Mouse (Mus musculus) neural tube, embryonic 12.5 days (tissue): ENCODE measurements at regions not wholly inside any gene's neighbourhood (a gene's known extent, or its start where the extent isn't known, plus 50 kb on each side); places are given as distances from the start of the nearest gene placed in this dataset.
A peak's percentile ranks its signal among the peaks of the same experiment; 100 is the strongest.

Source experiments
- ATAC-seq: fragments of 200-750 bp; cut with Nextera tagmentation; 2 replicates; pipeline ENCODE4 v1.8.0; 2017; ENCODE audit warnings: low read depth, mild to moderate bottlenecking, moderate TSS enrichment, moderate library complexity; ENCODE audit not compliant: low FRiP score
- H3K27ac ChIP-seq: fragments of 300-500 bp; sonication (generic); 2 replicates; pipeline ENCODE4 v1.5.1; 2016
- H3K27me3 ChIP-seq: fragments of 300-500 bp; sonication (generic); replicated peaks from 2 replicates; pipeline ENCODE4 v1.6.1; 2016; ENCODE audit warnings: mild to moderate bottlenecking
- H3K36me3 ChIP-seq: fragments of 300-500 bp; sonication (generic); 2 replicates; pipeline ENCODE4 v1.6.1; 2016; ENCODE audit warnings: mild to moderate bottlenecking
- H3K4me1 ChIP-seq: fragments of 300-500 bp; sonication (generic); 2 replicates; pipeline ENCODE4 v1.6.1; 2016
- H3K4me2 ChIP-seq: fragments of 300-500 bp; sonication (generic); replicated peaks from 2 replicates; pipeline ENCODE4 v1.6.1; 2016; ENCODE audit warnings: mild to moderate bottlenecking
- H3K4me3 ChIP-seq: fragments of 300-500 bp; sonication (generic); 2 replicates; pipeline ENCODE4 v1.5.1; 2016
- H3K9ac ChIP-seq: fragments of 300-500 bp; sonication (generic); 2 replicates; pipeline ENCODE4 v1.6.1; 2016; ENCODE audit warnings: mild to moderate bottlenecking
- H3K9me3 ChIP-seq: fragments of 300-500 bp; sonication (generic); 2 replicates; pipeline ENCODE4 v1.6.1; 2016; ENCODE audit warnings: mild to moderate bottlenecking
- WGBS: fragments of 180-500 bp; shearing (Covaris S2); methylation state at CpG from one replicate; pipeline ENCODE4 v1.1.7; 2016; 5-methylcytosine and 5-hydroxymethylcytosine counted together

DNA sequence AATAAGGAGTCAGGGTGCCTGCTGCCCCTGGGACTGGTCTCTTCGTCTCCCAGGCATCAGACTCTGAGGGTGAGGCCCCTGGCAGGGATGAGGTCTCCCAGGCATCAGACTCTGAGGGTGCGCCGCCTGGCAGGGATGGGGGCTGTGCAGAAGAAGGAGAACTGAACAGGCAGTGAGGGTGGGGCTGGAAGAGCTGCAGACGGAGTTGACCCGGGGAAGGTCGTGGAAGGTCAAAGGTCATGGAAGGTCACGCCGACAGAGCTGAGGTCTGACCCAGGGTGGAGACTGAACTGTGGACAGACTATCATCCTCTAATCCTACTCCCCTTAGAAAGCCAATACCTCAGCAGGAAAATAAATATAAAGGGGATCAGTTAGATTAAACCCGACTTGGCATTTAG is 50.6 kb upstream of the Grik3 start:
- Histone ChIP-seq H3K4me1 (peaks cover 17% of the 10 kb centered on the region; the same call in 1 of the 2 replicates), H3K36me3 (no peaks in the 10 kb centered on the region), H3K27me3 (no peaks in the 10 kb centered on the region), H3K27ac (no peak overlapping the region), H3K4me3 (no peak overlapping the region), H3K9ac (no peak overlapping the region), H3K9me3 (no peaks in the 10 kb centered on the region), H3K4me2 (no peak overlapping the region)
- no peak for ATAC-seq
- 30% methylated on average over 9 of the region's 9 CpGs for WGBS

DNA sequence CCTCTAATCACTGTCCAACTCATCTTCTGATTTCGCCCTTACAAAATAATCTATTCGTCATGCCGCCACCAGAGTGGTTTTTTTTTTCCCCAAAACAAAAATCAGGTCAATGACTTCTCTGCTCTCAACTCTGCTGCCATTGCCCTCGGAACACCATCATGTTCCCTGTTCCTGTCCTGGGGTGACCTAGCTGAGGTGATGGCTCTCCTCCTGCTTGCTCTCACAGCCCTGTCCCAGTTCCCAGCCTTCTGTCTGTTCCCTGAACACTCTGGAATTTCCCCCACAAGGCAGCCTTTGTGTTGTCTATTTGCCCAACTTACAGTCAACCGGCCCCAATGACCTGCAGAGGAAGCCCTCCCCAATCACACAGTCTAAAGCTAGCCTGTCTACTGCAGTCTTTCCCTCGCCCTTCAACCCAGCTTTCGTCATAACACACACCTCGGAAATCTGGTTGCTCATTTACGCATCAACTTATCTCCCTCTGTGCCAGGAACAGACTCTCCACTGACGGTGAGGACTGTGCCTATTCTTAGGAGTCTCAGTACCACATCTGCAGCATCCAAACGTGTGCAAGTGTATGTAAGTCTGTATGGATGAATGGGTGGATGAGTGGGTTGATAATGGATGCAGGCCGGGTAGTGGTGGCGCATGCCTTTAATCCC is 53.2 kb upstream of the Grik3 start:
- H3K36me3 ChIP-seq, result no peaks in the 10 kb centered on the region
- H3K4me2 ChIP-seq, result no peak overlapping the region
- peaks cover 17% of the 10 kb centered on the region; the same call in 1 of the 2 replicates for H3K4me1 ChIP-seq
- H3K27ac ChIP-seq, result no peak overlapping the region
- H3K9me3 ChIP-seq, result no peaks in the 10 kb centered on the region
- H3K9ac ChIP-seq, result no peak overlapping the region
- 80% methylated on average over 13 of the region's 13 CpGs for WGBS
- H3K27me3 ChIP-seq, result no peaks in the 10 kb centered on the region
- no peak for ATAC-seq
- H3K4me3 ChIP-seq, result no peak overlapping the region

DNA sequence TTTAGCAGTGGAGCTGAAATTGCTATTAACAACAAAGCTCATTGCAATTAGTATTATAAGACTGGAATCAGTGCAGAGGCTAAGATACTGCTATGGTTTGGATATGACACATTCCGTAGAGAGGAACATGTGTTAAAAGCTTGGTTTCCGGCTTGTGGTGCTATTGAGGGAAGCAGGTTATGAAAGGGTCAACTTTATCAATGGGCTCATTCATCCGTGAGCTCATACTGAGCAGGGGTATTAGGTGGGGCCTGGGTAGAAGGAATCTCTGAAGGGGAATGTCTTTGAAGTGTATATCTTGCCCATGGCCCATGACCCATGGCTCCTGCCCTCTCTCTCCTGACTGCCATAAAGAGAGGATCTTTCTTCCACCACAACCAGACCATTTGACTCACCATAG is 57.0 kb upstream of the Grik3 start:
- WGBS, result 32% methylated on average over 3 of the region's 3 CpGs
- no peaks in the 10 kb centered on the region for H3K9me3 ChIP-seq
- no peak overlapping the region for H3K9ac ChIP-seq
- no peaks in the 10 kb centered on the region for H3K27me3 ChIP-seq
- no peak overlapping the region for H3K27ac ChIP-seq
- H3K4me2 ChIP-seq, result no peak overlapping the region
- H3K4me1 ChIP-seq, result no peaks in the 10 kb centered on the region
- no peak overlapping the region for H3K4me3 ChIP-seq
- no peaks in the 10 kb centered on the region for H3K36me3 ChIP-seq
- ATAC-seq, result no peak

DNA sequence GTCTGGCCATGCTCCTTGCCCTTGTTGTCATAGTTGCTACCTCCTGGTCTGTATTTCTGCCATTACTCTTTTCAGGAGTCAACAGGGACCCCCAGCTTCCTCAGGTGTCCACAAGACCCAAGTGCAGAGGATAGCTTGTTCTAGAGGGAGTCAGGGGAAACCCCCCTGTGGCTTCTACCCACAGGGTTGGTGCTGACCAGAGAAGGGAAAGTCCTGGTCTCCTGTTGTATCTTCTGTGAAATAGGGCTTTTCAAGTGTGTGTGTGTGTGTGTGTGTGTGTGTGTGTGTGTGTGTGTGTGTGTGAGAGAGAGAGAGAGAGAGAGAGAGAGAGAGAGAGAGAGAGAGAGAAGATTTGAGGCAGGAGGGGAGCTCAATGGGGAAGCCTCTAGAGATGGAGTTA is 58.9 kb upstream of the Grik3 start:
- Histone ChIP-seq H3K27me3 (no peaks in the 10 kb centered on the region), H3K9ac (no peak overlapping the region), H3K9me3 (no peaks in the 10 kb centered on the region), H3K4me2 (no peak overlapping the region), H3K4me1 (0 out of 2 replicates have a peak, but pooled peaks cover 2% of the 10 kb centered on the region), H3K27ac (no peak overlapping the region), H3K36me3 (no peaks in the 10 kb centered on the region), H3K4me3 (no peak overlapping the region)
- ATAC-seq, result no peak

DNA sequence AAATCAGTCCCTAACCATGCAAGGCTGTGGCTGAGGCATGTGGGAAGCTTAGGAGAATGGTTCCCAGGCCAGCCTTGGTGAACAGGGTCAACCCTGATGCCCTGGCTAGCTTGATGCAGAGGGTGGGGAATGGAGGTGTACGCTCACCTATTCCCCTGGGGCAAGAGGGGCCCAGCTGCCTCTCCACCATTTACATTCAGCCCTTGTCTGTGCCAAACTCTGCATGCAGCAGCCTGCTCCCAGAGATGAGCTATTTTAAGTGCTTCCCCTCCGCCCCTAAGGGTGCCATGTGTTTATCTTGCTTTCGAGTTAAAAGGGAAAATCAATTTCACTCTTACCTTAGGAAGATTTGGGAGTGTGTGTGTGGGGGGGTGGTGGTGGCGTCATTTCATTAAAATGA is 59.7 kb upstream of the Grik3 start:
- no peak overlapping the region for H3K9ac ChIP-seq
- H3K4me2 ChIP-seq, result no peak overlapping the region
- H3K4me1 ChIP-seq, result peaks cover 8% of the 10 kb centered on the region; the same call in 1 of the 2 replicates
- H3K27me3 ChIP-seq, result no peaks in the 10 kb centered on the region
- no peak for ATAC-seq
- H3K9me3 ChIP-seq, result no peaks in the 10 kb centered on the region
- H3K4me3 ChIP-seq, result no peak overlapping the region
- WGBS, result 66% methylated on average over 4 of the region's 4 CpGs
- H3K36me3 ChIP-seq, result no peaks in the 10 kb centered on the region
- no peak overlapping the region for H3K27ac ChIP-seq

DNA sequence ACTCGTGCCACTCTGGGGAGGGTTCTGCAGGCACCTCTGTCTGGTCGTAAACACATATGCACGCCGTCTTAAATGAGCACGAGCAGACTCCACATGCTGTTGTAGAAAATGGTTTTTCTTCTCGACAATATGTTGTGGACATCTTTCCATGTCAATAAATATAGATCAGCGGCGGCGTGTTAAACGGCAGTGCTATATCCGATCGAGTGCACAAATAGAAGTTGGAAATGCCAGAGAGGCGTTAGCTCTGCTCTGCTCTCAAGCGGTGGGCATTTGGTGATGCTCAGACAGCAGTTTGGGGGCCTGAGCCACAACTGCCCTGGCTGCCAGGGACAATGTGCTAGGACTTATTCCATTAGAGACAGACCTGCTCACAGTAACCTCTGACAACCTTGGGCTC is 61.8 kb upstream of the Grik3 start:
- Histone ChIP-seq H3K4me2 (no peak overlapping the region), H3K9me3 (no peaks in the 10 kb centered on the region), H3K4me1 (peaks cover 14% of the 10 kb centered on the region; the same call in 1 of the 2 replicates), H3K27me3 (no peaks in the 10 kb centered on the region), H3K36me3 (no peaks in the 10 kb centered on the region), H3K4me3 (no peak overlapping the region), H3K27ac (no peak overlapping the region), H3K9ac (no peak overlapping the region)
- no peak for ATAC-seq
- WGBS, result 79% methylated on average over 14 of the region's 14 CpGs

DNA sequence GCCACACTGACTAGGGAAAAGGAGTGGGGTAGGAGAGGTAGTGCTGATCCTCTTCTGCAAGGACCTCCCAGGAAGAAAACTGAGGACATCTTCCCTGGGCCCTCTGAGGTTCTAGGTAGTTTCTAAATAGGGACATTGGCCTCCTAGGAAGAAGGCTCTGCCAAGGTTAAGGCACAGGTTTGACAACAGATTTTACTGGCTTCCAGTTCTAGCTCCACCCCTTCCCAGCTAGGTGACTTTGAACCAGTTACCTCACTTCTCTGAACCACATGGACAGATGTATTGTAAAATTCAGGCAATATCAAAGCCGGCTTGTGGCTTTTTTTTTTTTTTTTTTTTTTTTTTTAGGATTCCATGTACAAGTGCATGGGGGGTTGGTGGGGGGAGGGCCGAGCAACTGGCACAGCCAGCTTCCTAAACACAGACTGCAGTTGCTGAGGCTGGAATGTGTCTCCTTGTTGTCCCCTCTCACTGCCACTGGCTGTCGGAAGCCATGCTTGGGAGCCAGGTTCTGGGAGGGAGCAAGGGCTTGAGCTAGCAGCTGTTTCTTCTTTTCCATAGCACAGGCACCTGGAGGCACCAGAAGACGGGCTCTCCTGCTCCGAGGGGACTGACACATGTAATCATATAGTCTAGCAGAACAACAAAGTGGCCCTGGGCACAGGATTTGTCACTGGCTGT is 69.8 kb upstream of the Grik3 start:
- no peak overlapping the region for H3K9ac ChIP-seq
- no peak overlapping the region for H3K4me3 ChIP-seq
- 0 out of 2 replicates have a peak, but pooled peaks cover 4% of the 10 kb centered on the region for H3K27me3 ChIP-seq
- no peaks in the 10 kb centered on the region for H3K36me3 ChIP-seq
- ATAC-seq, result no peak
- H3K27ac ChIP-seq, result no peak overlapping the region
- peaks cover 11% of the 10 kb centered on the region for H3K4me1 ChIP-seq
- 51% methylated on average over 5 of the region's 5 CpGs for WGBS
- no peak overlapping the region for H3K4me2 ChIP-seq
- H3K9me3 ChIP-seq, result no peaks in the 10 kb centered on the region

DNA sequence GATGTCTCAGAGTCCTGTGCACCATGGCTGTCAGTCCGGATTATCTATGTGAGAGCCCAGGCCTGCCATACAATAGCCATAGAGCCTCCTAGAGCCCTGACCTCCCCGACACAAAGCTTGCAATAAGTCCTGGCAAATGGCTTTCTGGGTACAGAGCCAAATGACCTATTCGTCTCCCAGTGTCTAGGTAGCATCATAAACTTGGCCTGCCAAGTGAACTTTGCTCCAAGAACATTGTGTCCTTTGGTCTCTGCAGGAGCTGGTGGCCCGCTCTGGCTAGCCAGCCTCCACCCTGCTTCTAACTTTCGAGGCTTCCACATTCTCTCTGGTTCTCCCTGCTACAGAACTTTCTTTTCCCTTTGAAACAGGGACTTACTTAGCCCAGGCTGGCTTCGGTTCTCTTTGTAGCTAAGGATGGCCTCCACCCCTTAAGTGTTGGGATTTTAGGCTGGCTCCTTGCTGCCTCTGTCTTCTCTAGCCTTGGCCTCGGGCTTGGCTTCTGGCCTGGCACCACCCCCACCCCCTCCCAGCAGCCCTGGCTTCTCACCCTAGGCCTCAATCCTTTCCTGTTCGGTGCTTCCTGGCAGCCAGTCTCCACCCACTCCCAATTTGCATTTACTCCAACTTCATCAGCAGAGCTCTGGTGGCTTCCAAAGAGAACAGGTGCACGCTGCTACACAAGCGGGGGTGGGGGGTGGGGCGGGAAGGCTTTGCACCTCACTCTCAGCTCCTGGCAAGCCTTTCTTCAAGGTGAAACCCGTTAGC is 70.8 kb upstream of the Grik3 start:
- Histone ChIP-seq H3K4me3 (no peak overlapping the region), H3K27me3 (0 out of 2 replicates have a peak, but pooled peaks cover 4% of the 10 kb centered on the region), H3K36me3 (no peaks in the 10 kb centered on the region), H3K9me3 (no peaks in the 10 kb centered on the region), H3K4me2 (no peak overlapping the region), H3K27ac (no peak overlapping the region), H3K9ac (no peak overlapping the region), H3K4me1 (peaks cover 10% of the 10 kb centered on the region)
- 44% methylated on average over 12 of the region's 12 CpGs for WGBS
- no peak for ATAC-seq

DNA sequence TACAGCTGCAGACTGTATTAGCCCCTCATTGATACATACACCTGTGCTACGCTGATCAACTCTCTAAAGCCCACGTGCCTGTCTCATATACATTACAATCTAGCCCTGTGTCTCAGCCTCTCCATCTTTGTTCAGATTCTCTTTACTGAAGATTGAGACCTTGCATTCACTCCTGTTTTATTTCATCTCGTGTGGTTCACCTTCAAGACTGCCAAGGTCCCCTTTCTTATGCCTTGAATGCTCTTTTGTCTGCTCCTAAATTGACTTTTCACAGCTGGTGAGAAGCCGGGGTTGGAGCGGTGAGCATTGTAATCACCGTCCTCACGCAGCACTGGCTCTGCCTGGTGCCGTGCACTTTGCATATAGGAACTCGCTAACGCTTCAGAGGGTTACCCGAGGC is 75.2 kb upstream of the Grik3 start:
- 0 out of 2 replicates have a peak, but pooled peaks cover 4% of the 10 kb centered on the region for H3K27me3 ChIP-seq
- WGBS, result 18% methylated on average over 11 of the region's 11 CpGs
- no peak for ATAC-seq
- H3K36me3 ChIP-seq, result no peaks in the 10 kb centered on the region
- no peaks in the 10 kb centered on the region for H3K9me3 ChIP-seq
- peaks cover 24% of the 10 kb centered on the region for H3K4me1 ChIP-seq
- H3K4me2 ChIP-seq, result no peak overlapping the region
- no peak overlapping the region for H3K4me3 ChIP-seq
- H3K27ac ChIP-seq, result no peak overlapping the region
- H3K9ac ChIP-seq, result no peak overlapping the region

DNA sequence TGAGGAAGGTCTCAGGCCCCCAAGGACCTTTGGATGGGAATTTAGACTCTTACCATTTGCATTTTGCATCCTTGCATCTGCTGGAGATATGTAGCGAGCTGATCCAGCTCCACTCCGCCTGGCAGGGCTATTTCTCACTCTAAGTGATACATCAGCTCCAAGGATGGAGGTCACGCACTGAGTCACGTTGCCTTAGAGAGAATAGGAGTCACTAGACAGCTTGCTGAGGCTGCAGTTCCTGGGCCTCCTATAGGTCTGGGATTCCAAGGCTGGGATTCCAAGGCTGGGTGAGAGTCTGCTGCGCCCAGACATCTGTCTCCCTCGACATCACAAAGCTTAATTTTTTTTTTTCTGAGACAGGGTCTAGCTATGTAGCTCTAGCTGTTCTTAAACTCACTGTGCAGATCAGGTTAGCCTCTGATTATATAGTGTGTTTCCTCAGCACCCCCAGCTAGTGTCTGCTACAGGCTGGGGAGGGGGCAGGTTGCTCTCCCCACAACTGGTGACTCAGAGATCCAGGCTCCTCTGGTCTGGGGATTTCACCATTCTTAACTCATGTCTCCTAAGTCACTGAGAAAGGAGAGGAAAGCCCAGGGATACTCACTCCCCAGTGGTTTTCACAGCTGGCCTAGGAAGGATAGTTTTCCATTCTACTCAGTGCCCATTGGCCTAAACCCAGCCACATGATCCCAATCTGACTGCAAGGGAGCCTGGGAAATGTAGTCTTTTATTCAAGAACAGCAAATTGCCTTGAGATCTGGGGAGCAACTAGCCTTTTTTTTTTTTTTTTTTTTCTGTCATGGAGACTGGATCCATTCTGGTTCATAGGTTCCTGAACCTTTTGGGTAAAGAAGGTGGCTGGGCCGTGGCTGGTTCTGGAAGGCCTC is 76.4 kb upstream of the Grik3 start:
- peak; percentile 77 for ATAC-seq
- Histone ChIP-seq H3K9me3 (no peaks in the 10 kb centered on the region), H3K36me3 (no peaks in the 10 kb centered on the region), H3K27ac (no peak overlapping the region), H3K4me3 (no peak overlapping the region), H3K27me3 (0 out of 2 replicates have a peak, but pooled peaks cover 4% of the 10 kb centered on the region), H3K4me1 (peaks cover 25% of the 10 kb centered on the region), H3K9ac (no peak overlapping the region), H3K4me2 (no peak overlapping the region)
- WGBS, result 78% methylated on average over 7 of the region's 7 CpGs

DNA sequence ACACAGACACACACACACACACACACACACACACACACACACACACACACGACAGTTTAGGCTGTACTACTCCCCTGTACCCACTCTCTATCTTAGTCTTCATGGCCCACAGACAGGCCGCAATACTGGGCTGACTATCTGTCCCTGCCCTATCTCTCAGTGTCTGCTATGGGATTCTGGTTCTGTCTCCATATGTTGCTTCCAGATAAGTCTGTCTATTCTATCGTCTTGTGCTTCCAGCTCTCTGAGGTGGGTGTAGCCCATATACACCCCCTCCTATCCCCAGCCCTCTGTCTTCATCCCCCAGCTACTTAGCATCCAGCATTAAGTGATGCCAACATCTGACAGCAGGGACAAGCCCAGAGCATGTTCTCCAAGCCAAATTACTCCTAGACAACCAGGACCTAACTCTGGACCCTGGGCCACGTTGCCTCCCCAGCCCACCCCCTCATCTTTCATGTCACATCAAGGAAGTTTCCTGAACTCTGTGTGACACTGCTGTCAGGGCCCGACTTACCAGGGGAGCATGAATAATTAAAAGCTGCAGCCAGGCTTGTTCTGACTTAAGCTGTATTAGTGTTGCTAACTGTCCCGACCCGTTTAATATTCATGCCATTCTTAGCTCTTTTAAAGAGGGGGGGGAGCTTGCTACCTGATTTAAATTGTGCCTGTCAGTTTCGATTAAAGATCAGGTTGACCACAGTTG is 79.6 kb upstream of the Grik3 start:
- no peak overlapping the region for H3K9ac ChIP-seq
- H3K4me3 ChIP-seq, result no peak overlapping the region
- 0 out of 2 replicates have a peak, but pooled peaks cover under 1% of the 10 kb centered on the region for H3K27me3 ChIP-seq
- no peaks in the 10 kb centered on the region for H3K36me3 ChIP-seq
- peaks cover 40% of the 10 kb centered on the region for H3K4me1 ChIP-seq
- H3K27ac ChIP-seq, result no peak overlapping the region; the same call in 1 of the 2 replicates
- no peak for ATAC-seq
- H3K9me3 ChIP-seq, result no peaks in the 10 kb centered on the region
- 35% methylated on average over 8 of the region's 8 CpGs for WGBS
- H3K4me2 ChIP-seq, result no peak overlapping the region
